Mouse (Mus musculus) heart, postnatal 4 days (tissue): ENCODE results near the gene Gtse1. TPM values are rescaled to one million over a fixed set of nuclear protein-coding genes. Genes with fewer than 3 reads are reported as not detected.

ENCODE experiments used
- DNase-seq: peaks from one replicate; pipeline ENCODE4 v3.0.0; 2021
- total RNA-seq, 2 experiments: library from RNA; stranded (reverse); gene quantifications; 2 replicates each; pipeline ENCODE4 v1.2.3; 2021

Gtse1 gene
- total RNA-seq, 2 experiments from 2014 or later: 15.2 to 16.9 TPM

GRCm38 (mm10) chr15:85877336-85877735, 17.8 kb downstream of the Gtse1 start:
- no peak for DNase-seq

- DNase-seq: peak; percentile 93
Observed at GRCm38 (mm10) chr15:85878848-85879497, 19.4 kb downstream of the Gtse1 start, which contains the start of gene Trmu. Trmu (plus strand) TSS chr15:85879312.

DNA sequence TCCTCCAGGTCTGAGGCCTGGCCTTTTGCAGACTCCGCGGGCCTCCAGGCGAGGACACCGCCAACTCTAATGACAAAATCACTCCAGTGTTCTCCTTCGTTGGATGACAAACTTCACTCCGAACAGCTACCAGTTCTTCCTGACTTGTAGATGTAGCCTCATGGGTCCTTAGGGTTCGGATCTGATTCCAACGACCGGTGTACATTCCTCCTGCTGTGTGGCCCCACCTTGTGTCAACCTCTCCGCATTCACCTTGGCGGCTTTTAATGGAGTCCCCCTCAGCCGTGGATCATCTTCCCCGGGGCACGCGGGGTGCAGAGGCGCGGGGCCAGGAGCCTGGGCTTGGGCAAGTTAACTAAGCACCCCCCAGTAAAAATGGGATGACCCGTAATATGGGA, 20.0 kb downstream of the Gtse1 start:
- no peak for DNase-seq

- no peak for DNase-seq
Observed at GRCm38 (mm10) chr15:85885606-85886005, 26.1 kb downstream of the Gtse1 start.

DNA sequence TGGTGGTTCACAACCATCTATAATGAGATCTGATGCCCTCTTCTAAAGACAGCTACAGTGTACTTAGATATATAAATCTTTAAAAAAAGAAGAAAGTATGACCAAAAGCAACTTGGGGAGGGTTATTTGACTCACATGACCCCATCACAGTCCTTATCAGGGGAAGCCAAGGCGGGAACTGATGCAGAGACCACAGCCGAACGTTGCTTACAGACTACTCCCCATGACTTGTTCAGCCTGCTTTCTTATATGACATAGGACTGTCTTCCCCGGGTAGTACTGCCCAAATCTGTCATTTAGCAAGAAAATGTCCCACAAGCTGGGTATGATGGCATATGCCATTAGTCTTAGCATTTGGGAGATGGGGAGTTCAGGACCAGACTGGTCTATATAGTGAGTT, 29.7 kb downstream of the Gtse1 start:
- no peak for DNase-seq

- DNase-seq: no peak
Observed at GRCm38 (mm10) chr15:85891971-85892370, 32.4 kb downstream of the Gtse1 start.

- no peak for DNase-seq
Observed at GRCm38 (mm10) chr15:85892498-85893118, 33.1 kb downstream of the Gtse1 start.

DNA sequence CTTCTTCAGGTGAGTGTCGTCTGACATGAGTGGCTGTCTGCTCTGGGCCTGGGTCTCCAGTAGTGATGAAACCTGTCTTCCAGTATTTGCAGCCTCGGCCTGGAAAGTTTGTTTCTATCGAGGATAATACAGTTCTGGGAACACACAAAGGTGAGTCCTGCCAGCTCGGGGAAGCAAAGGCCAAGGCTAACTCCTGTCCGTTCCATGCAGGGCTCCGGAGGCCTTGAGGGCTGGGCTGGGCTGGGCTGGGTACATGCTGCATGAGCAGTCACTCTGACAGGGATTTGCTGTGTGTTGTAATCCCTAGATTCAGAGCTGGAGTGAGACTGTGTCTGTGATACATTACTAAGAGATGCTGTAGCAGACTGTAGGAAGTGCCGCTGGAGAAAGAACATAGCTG, 34.3 kb downstream of the Gtse1 start:
- no peak for DNase-seq

- peak; percentile 90 for DNase-seq
Observed at GRCm38 (mm10) chr15:85896284-85896683, 36.7 kb downstream of the Gtse1 start.

DNA sequence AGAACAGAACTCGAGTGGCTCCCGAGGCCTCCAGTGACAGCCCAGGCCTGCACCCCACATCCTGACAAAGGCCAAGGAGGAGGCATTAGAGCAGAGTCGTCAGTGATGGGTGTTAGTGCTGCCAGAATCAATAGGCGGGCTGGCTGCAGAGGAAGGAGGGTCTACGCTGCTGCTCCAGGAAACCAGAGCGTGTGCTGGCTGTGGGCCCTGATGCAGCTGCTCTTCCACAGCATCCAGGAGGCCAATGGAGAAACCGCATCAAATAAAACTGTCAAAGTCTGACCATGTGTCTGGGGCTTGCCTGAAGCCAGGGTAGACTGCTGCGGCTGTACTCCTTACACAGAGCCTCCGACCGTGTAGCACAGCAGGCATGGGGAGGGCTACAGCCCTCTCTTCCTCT, 37.6 kb downstream of the Gtse1 start:
- DNase-seq: no peak

DNA sequence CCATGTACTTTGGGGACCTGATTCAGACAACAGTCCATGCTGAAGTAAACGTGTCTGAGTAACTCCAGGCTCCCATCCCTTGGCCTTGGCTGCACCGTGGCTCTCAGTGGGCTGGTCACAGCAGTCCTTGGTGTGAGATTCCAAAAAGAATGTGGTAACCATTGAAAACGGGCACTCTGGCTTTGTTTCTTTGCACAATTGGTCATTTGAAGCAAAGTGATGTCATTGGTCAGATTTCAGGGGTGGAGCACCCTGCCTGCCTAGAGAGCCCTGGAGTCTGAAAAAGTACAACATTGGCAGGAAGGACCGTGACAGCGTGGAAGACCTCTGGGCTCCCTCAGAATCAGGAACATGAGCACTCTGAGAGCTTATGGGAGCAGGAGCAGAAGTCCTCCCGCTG, 39.9 kb downstream of the Gtse1 start:
- no peak for DNase-seq

- DNase-seq: no peak
Observed at GRCm38 (mm10) chr15:85900318-85900717, 40.8 kb downstream of the Gtse1 start.

DNA sequence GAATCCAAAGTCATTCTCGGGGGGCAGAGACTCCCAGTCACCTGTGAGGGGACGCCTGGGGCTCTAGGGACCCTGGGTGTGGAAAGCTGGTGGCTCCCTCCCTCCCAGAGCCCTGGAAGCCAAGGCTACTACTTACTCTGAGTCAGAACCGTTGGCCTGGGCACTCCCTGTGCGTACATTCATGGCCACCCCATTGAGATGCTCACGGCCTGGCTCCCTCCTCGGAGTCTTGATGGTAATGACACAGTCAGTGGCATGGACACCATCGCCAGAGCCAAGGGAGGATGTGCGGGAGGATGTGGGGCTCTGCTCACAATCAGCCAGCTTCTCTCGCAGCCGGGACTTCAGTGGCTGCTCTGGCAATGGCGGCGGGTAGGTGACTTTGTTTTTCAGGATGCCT, 41.3 kb downstream of the Gtse1 start:
- no peak for DNase-seq

DNA sequence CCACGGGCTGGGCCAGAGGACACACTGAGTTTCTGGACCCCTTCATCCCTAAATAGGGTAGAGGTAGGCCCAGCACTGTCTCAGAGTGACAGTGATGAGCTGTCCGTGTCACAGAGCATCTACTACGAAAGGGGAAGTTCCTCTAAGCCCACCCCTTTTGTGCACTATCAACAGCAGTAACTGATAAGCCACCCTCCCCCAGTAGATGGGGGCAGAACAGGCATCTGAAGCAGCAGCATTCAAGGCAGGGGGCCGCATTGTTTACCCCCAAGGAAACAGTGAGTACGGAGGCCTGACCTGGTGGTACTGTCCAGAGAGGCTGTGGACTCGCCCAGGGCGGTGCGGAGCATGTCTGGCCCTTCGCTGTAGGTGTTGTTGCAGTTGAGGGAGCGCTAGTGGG, 43.0 kb downstream of the Gtse1 start:
- DNase-seq: no peak

GRCm38 (mm10) chr15:85903826-85904225, 44.3 kb downstream of the Gtse1 start:
- peak; percentile 37 for DNase-seq

DNA sequence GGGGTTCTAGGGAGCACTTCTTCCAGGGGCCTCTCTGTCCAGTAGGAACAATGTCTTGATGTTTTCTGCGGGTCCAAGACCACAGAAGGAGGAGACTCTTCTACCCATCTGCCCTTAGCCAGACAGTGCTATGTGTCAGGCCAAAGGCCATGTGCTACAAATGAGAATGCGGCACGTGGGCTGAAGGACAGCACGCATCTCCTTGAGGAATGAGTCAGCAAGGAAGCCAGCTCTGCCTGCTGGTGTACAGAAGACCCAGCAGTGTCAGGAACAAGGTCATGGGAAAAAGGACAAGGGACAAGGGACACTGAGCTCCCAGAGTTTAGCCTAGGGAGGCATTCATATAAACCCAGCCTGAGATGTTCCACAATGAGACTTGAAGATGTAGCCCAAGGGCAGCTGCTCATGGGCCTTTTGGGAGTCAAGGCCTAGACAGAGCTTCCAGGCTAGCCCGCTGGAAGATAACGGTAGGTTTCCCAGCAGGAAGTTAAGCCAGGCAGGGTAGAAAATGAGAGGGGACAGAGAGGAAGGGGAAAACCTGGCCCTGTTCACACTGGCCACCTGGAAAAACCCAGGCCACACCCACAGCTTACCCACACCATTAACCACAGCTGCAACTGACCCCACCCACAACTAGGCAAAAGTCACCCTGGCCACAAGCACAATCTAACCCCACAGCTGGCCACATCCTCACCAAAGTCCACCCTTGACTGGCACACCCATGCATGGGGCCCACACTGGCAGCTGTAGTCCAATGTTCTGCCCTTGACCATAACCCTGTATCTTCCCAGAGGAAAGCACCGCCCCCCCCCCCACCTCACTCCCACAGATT, 49.3 kb downstream of the Gtse1 start:
- no peak for DNase-seq

DNA sequence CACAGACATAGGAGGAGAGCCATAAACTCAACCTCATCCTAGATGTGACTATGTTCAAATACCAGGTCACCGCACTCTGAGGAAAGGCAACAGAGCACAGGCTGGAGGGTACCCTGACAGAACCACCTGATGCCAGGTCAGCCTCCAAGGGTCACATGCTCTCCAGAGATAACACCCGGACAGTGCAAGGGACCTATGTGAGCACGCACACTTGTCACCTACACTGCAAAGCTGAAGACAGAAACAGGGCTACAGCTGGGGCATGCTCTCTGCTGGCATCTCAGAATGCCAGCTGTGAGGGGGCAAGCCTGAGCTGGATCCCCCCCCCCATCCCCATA, 49.9 kb downstream of the Gtse1 start:
- no peak for DNase-seq

- peak; percentile 28 for DNase-seq
Observed at GRCm38 (mm10) chr15:85909931-85910330, 50.4 kb downstream of the Gtse1 start.

DNA sequence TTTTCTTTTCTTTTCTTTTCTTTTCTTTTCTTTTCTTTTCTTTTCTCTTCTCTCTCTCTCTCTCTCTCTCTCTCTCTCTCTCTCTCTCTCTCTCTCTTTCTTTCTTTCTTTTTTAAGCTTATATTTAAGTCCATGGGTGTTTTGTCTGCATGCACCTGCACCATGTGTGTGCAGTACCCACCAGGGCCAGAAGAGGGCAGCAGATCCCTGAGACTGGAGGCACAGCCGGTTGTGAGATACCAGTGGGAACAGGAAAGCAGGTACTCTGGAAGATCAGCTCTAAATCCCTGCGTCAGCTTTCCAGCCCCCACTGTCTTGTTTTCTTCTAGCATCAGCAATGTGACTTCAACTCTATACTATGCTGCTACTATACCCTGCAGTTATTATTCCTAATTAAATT, 54.1 kb downstream of the Gtse1 start:
- peak; percentile 86 for DNase-seq

DNA sequence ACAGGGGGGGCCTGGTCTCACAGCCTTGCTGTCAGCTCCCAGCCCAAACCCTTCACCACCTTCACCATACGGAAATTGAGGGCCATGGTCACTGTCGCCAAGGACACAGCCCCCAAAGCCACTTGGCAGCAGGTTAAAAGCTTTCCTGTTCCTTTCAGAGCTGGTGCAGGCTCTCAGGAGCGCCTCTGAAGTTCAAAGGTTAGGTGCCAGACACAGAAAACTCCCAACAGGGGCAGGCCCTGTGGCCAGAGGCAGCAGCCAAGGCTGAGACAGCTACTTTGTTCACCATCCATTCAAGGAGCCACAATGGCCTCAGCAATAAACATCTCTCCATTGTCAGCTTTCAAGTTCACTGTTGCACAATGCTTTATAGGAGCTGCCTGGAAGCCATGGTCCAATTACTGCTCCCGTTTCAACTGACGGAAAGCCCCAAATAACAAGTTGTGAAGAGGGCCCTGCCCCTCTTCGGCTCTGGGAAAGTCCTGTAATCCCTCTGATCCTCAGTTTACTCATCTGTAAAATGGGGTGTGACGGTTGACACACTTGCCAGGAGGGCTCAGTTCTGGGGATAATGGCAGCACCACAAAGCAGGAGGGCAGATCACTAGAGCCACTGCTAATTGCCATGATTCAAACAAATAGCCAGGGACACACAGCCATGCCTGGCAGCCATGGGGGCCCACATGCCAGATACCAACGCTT, 59.8 kb downstream of the Gtse1 start:
- no peak for DNase-seq

GRCm38 (mm10) chr15:85919892-85920248, 60.3 kb downstream of the Gtse1 start:
- no peak for DNase-seq

DNA sequence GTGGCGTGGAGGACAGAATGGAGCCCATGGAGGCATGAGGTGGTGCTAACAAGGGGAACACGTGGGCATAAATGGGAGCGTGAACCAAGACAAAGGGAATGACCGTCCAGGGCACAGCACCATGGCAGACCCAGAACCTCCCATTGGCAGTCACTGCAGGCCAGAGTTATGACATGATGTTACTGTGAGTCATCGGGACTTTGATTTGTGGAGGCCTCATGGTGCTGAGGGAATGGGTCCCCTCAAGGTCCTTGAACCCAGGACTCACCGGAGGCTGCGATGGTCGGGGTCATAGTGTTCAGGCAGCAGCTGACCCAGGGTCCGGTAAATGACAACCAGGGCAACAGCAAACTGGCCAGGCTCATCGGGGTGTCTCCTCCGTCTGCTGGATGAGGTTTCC, 62.3 kb downstream of the Gtse1 start:
- DNase-seq: no peak
